Mouse (Mus musculus) cerebellum, postnatal 14 days (tissue): ENCODE results near the gene Fbxl17.

ENCODE experiments used
- DNase-seq, 2 experiments: peaks; one replicate each; pipeline ENCODE4 v3.0.0; 2021; ENCODE audit warnings: mixed read lengths in 2 of 2

The Fbxl17 gene

DNA sequence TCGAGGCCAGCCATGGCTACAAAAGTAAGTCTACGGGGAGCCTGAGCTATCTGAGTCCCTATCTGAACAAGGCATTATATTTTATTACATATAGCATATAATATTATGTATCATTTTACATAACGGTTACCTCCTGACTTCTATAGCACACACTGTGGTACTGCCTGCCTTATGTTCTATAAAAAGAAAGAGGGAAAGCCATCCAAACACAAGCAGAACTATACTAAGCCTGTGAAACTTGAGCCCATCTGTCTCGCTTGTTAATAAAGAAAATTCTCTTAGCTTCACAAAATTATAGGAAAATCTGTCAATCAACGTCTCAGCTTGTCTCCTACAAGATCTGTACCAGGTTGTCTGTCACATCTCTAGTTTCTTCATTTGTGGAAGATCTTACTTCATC, 173.6 kb downstream of the Fbxl17 start:
- DNase-seq: no peak

GRCm38 (mm10) chr17:63324672-63325071, 175.1 kb downstream of the Fbxl17 start:
- no peak for DNase-seq

DNA sequence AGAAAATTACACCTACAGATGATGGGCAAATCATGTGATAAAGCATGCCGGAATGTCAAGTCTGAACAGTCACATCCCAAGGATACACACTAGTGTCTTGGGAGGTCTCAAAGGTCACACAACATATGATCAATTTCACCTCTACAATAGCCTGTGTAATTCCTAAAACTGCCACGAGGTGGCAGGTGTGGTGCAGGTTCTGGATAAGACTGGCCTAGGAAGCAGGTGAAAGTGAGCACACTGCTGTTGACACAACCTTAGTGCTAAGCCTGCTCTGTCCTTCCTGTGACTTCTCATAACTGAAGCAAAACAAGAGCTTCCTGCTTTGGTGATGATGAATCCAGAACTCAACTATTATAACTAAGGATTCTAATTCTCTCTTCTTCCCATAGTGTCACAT, 175.8 kb downstream of the Fbxl17 start:
- peak; percentile 85 for DNase-seq

DNA sequence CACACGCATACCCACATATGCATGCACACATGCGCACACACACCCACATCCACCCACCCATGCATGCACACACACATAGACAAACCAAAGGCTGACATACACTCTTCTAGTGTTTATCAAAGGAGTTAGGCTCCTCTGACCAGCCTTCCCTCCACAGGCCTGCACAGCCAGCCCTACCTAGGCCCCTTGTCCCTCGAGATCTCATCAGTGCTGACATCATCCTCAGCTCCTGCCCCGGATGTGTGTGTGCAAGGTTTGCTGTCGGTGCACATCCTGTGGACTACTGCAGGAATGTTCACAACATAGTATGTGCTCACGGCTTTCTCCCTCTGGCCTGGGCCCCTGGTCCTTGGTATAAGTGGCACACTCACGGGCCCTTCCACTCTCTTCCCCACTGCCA, 177.0 kb downstream of the Fbxl17 start:
- DNase-seq: no peak

DNA sequence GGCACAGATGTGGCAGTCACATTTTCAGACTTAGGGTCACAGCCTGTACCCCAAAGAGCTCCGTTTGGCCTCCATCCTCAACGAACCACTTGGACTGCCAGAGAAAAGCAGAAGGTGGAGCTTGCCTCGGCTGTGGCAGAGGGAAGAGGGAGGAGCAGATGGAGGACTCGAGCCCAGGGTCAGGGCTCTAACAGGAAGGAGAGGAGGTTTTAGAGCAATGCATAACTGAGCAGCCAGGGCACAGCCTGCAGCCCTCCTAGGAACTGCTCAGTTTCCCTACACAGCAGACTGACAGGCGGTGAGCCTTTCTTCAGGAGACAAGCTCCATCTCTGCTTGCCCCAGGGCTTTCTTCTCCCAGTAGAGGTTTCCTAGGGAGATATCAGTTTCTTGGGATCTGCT, 178.5 kb downstream of the Fbxl17 start:
- DNase-seq: no peak

DNA sequence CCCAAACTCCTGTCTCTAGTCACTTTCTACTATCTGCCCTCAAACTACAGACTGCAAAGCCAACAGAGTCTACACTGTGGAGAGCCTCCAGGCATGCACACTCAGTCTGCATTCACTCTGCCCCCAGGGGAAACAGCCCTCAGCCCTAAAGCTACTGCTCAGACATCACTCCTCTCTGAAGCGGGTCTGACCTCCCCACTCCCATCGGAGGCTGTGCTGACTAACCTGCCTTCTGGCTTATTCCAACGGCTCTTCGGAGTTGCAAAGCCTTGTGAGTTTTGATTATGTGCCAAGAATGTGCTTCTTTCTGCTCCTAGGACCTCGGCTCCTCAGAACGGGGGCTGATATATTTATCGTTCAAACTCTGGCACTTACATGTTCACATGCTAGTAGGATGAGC, 182.3 kb downstream of the Fbxl17 start:
- DNase-seq: no peak

DNA sequence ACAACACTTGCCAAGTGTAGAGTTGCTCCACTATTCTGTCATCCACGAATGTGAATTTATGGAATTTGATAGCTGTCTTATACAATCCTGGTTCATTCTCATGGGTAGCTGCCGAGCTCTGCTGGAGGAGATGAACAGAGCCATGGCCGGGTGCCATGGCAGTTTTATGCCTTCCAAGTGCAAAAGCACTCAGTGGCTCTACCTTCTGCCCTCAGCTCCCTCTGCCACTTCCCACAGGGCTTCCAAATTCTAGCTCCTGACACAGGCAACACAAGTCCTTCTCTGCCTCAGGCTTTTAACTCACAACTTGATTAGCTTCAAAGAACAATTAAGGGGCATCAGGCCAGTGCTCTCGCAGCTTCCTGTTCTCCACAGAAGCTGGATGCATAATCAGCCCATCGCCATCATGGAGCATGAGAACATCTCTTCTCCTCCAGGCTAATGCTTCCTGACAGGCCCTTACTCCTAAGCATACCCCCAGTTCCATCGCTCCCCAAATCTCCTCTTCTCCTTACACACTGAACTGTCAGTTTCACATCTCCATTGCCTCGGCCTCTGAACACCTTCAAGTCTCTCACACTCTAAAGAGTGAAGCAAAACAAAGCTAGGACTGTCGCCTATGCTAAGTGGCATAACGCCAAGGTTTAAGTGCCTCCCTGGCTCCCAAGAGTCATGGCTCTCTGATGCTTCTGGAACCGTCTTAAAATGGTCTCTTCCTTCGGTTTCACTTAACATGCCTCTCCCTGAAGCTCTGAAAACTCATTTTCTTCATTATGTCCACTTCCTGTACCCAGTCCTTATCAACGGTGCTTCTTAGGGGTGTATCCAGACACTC, 184.0 kb downstream of the Fbxl17 start:
- peak; percentile 80 to 86 for DNase-seq

- no peak for DNase-seq
Measured at GRCm38 (mm10) chr17:63312804-63313203, 187.0 kb downstream of the Fbxl17 start.

- DNase-seq: no peak
Measured at GRCm38 (mm10) chr17:63312330-63312729, 187.5 kb downstream of the Fbxl17 start.

DNA sequence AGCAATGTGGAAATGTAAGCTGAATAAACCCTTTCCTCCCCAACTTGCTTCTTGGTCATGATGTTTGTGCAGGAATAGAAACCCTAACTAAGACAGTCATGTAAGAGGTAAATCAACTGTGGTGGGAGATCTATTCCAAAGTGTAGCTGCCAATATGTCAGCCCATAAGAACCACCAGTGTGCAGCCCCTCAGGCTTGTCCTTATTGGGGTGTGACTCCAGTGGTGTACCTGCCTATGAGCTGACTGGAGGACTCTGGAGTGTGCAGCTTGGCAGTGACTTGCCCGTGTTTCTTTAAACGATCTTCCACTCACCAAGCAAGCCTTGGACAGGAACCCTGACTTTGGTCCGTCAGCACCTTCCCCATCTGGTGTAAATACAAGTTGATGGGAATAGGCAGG, 188.2 kb downstream of the Fbxl17 start:
- no peak for DNase-seq

DNA sequence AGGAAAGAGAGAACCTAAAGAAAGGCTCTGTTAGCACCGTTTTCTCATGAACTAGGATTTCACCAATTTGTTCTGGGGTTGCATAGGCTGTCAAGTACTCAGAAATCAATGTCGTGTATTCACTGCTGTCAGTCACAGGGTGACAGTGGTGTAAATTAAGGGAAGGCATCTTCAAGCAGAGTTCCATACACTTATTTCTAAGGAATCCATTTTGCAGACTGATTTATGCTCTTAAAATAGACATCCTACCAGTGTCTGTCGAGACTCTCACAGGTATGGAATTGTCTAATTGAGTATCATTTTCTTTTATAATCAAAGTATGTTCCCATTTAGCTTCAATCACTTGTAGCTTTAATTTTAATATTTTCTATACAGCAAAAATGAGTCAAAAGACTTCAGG, 189.8 kb downstream of the Fbxl17 start:
- DNase-seq: no peak

GRCm38 (mm10) chr17:63303862-63304261, 196.0 kb downstream of the Fbxl17 start:
- DNase-seq: peak; percentile 49 to 67

GRCm38 (mm10) chr17:63301822-63302393, 197.9 kb downstream of the Fbxl17 start:
- no peak for DNase-seq

DNA sequence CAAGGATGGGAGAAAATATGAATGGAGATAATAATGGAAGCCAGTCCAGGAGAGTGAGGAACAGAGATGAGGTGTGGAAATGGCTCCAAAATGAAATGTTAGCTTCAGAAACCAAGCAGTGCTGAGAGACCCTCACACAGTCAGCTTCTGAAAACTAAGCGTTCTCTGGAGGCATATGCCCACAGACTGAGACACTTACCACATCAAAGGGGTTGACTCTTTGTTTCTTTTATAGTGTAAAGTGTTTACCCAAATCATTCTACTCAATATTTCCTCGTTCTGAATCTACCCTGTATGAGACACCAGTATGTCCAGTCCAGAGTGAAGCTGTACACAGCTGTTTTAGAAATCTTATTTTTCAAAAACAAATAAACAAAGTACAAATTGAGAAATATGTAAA, 204.3 kb downstream of the Fbxl17 start:
- no peak for DNase-seq

- DNase-seq: no peak
Measured at GRCm38 (mm10) chr17:63294961-63295360, 204.9 kb downstream of the Fbxl17 start.

DNA sequence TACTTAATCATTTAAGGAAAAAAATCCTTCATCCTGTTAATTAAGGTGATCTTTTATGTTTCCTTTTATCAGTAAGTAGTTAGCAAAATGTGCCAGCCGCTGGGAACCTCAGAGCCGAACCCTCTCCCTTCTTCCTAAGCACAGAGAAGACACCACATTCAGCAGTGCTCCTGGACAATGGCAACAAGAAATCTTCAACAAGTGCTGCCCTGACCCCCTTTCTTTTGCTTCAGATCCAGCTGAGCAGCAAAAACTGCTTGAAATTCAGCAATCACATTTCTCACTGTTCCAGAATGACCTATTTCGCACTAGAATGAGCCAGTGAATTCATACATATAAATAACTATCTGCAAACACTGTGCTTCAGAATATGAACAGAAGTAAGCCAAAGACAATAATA, 205.8 kb downstream of the Fbxl17 start:
- no peak for DNase-seq

DNA sequence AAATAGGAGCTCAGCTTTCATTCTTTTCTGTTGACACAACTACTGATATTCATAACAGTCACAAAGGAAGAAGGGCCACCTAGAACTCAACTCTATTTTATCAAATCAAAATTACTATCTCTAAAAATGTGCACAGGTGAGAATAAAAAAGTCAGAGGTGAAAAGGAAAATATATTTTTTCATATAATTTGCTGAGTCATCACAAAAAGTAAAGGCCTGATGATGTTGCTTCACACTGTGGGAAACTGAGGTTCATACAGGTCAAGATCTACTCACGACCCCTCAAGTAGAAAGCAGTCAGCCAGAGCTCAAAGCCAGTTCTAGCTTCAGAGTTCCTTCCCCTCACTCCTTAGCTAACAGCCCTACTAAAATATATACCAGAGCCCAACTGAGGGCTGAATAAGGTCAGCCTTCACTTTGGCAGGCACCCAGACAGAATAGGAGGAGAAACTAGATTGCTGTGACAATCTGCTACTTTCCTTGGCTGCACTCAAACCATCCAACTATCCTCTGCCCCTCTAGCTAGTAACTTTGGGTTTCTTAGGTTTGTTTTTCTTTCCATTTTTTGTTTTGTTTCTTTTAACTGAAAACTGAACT, 210.4 kb downstream of the Fbxl17 start:
- peak; percentile 66 to 71 for DNase-seq

- peak; percentile 43 to 51 for DNase-seq
Measured at GRCm38 (mm10) chr17:63288850-63289249, 211.0 kb downstream of the Fbxl17 start.

DNA sequence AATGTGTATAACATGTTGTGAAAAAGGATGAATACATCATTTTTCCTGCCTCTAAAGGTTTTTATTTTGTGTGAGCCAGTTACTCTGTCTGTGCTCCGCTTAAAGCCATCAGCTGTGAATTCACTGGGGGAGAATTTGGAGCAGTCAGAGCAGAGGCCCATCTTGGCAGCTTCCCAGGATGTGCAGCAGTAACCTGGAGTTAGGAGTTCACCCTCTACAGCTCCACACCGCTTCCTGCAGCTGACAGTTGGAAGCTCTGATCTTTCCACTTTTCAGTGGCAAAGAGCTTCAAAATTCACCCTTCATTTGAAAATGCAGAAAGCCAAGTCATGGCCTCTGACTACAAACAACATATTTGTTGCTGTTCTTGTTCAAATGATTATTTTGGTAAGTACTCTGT, 212.4 kb downstream of the Fbxl17 start:
- peak; percentile 64 to 72 for DNase-seq

DNA sequence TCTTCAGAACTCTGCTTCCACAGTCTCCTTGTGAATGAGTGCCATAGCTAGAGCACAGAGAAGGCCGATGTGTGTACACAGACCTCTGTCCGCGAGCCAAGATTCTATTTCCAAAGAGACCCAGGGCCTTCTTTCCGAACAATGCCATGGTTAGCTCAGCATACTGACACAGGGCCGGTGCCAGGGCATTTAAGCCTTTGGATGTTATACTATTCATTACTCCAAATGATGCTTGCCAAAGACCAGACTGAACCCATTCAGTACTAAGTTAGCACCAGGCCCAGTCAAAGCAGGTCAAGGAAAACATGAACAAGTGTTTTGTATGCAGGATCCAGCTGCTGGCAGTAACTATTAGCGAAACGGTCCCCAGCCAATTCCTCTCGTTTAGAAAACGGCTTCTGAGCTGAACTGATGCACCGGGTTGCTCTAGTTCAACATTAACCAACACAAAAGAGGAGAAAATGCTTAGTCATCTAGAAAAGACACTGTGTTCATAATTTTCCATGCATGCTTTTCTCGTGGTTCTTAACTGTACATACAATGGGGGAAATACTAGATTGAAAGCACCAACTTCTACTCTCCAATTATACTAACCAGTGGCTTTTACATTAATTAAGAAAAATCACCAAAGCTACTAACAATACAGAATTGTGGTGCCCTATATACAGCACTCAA, 214.4 kb downstream of the Fbxl17 start:
- peak; percentile 40 to 50 for DNase-seq

DNA sequence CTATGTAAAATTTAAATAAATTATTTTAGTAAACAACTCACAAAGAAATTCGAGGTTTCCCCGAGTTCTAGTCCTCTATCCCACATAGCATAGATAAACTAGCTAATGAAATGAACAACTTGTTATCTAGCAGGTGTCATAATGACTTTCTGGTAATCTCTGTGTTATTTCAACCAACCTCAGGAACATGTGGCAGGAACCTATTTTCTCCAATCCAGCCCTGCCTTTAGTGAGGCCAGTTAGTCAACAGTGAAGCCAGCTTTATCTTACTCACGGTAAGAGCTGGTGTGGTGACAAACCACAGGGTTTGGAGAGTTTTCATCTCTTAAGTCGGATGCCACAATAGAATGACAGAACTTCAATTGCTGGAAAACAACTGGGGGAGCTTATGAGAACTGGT, 215.7 kb downstream of the Fbxl17 start:
- no peak for DNase-seq

DNA sequence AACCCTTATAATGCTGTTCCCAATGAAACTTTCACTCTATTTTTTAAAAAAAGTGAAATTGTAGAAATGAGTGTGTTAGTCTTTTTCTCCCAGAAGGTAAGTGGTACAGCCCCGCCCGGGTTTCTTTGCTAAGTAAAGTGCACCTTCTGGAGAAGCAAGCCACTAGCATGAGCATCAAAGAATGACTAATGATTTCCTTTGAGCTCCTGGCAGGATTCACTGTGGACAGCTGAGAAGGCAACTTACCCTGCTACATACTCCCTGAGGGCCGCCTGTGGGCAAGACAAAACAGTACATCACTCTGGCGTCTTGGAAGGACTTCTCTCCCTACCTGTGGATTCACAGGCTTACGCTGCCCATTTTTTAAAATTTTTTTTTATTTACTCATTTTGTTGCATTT, 217.8 kb downstream of the Fbxl17 start:
- DNase-seq: peak in 1 of 2 experiments; percentile 28

GRCm38 (mm10) chr17:63280990-63281389, 218.8 kb downstream of the Fbxl17 start:
- no peak for DNase-seq

- no peak for DNase-seq
Measured at GRCm38 (mm10) chr17:63279144-63279543, 220.7 kb downstream of the Fbxl17 start.
